Mouse (Mus musculus) lung, postnatal 0 days (tissue): Measurements from ENCODE around the gene Hip1r.

Source experiments
- CTCF ChIP-seq: IDR thresholded peaks from 2 replicates; pipeline ENCODE4 v1.5.1; 2016; ENCODE audit warnings: antibody characterized with exemption, mild to moderate bottlenecking
- EP300 ChIP-seq: IDR thresholded peaks from 2 replicates; pipeline ENCODE4 v1.6.1; 2016; ENCODE audit warnings: antibody characterized with exemption, mild to moderate bottlenecking, control low read depth

- TF ChIP-seq EP300 (no peak), CTCF (peak; percentile 82)
These were observed 26.2 kb upstream of the Hip1r start for GRCm38 (mm10) chr5:123947041-123947761.
